Mouse (Mus musculus) spleen, postnatal 10 days (tissue): ENCODE data around the gene Capn15.
A peak's percentile ranks its signal among the peaks of the same experiment; 100 is the strongest.

ENCODE experiments used
- DNase-seq, 2 experiments: peaks; one replicate each; pipeline ENCODE4 v3.0.0; 2021 to 2022; ENCODE audit warnings: low spot score in 2 of 2

The Capn15 gene

GRCm38 (mm10) chr17:25919786-25920642 is 65.6 kb downstream of the Capn15 start:
- DNase-seq = peak; percentile 99 to 100

GRCm38 (mm10) chr17:25919144-25919785 is 66.3 kb downstream of the Capn15 start, which contains the start of gene Rab40c:
Gene Rab40c (minus strand): TSS chr17:25919727.
- peak in 1 of 2 experiments; percentile 73 for DNase-seq

- peak in 1 of 2 experiments; percentile 12 for DNase-seq
Observed at GRCm38 (mm10) chr17:25918037-25918750, 67.4 kb downstream of the Capn15 start.

DNA sequence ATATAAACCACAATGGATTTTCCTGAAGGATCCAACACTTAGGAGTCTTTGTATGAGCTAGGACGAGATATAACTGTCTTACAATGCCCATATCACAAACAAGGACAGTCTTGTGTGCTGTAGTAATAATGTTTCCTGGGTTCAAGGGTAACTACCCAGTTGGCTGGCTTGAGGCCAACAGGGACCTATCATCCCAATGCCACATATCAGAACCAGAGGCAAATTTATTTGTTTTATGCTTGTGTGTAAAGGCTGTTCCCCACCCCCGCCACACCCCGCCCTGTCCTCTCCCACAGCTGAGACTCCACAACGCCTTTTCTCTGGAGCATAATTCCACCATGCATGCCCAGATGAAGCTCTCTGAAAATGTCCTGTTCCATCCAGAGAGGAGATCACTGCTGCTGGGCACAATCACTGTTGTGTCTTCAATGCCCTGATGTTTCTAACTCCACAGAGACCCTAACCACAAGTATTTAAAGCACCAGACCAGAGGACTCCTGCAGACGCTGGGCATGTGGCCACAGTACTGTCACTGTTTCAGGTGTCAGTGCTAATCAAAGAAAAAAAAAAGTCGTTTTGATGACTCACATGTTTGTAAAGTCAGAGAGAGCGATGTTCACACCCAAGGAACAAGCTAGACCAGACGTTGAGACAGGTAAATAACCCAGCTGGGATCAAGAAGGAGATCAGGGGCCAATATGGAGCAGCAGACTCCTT is 68.5 kb downstream of the Capn15 start:
- DNase-seq = peak in 1 of 2 experiments; percentile 12

- DNase-seq = no peak
Observed at GRCm38 (mm10) chr17:25914295-25914694, 71.3 kb downstream of the Capn15 start.

DNA sequence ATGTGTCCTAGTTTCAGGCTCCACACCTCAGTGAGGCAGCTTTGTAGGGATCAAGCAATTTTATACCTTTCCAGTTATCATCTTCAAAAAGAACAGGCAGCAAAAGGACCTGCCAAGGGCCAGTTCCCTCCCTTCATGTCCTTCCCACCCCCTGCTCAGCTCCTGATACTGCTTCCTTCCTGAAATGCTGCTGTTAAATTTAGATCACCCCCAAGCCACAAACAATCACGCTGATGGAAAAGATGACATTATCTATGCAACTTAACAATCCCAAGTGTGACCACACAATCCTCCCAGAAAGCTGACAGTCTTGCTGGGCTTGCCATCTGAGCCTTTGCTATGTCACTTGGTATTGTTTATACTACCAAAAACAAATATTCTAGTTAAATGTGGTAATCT is 71.7 kb downstream of the Capn15 start:
- no peak for DNase-seq

- DNase-seq = peak in 1 of 2 experiments; percentile 24
Observed at GRCm38 (mm10) chr17:25913186-25913876, 72.3 kb downstream of the Capn15 start.

- DNase-seq = peak in 1 of 2 experiments; percentile 14
Observed at GRCm38 (mm10) chr17:25911816-25912215, 73.8 kb downstream of the Capn15 start.
